Mouse (Mus musculus): ENCODE data around the gene Shank2.

The Shank2 gene

GRCm38 (mm10) chr7:144229421-144229820 is 227.7 kb downstream of the Shank2 start:
- DNase-seq (ENCODE audit: low spot score) = no peak

- DNase-seq (ENCODE audit: low spot score) = no peak
Measured at GRCm38 (mm10) chr7:144232132-144232706, 230.5 kb downstream of the Shank2 start.

- DNase-seq (ENCODE audit: low spot score) = no peak
Measured at GRCm38 (mm10) chr7:144233479-144233878, 231.8 kb downstream of the Shank2 start.

- no peak for DNase-seq (ENCODE audit: low spot score)
Measured at GRCm38 (mm10) chr7:144234783-144235182, 233.1 kb downstream of the Shank2 start.

- no peak for DNase-seq (ENCODE audit: low spot score)
Measured at GRCm38 (mm10) chr7:144235523-144235922, 233.8 kb downstream of the Shank2 start.

GRCm38 (mm10) chr7:144236802-144237201 is 235.1 kb downstream of the Shank2 start:
- no peak for DNase-seq (ENCODE audit: low spot score)

GRCm38 (mm10) chr7:144238409-144238808 is 236.7 kb downstream of the Shank2 start:
- DNase-seq (ENCODE audit: low spot score) = no peak

GRCm38 (mm10) chr7:144238992-144239391 is 237.3 kb downstream of the Shank2 start:
- DNase-seq (ENCODE audit: low spot score) = no peak

- no peak for DNase-seq (ENCODE audit: low spot score)
Measured at GRCm38 (mm10) chr7:144239571-144240370, 238.0 kb downstream of the Shank2 start.

GRCm38 (mm10) chr7:144240736-144241343 is 239.1 kb downstream of the Shank2 start:
- DNase-seq (ENCODE audit: low spot score) = no peak

GRCm38 (mm10) chr7:144244203-144244602 is 242.5 kb downstream of the Shank2 start:
- DNase-seq (ENCODE audit: low spot score) = no peak

- DNase-seq (ENCODE audit: low spot score) = no peak
Measured at GRCm38 (mm10) chr7:144246271-144246670, 244.5 kb downstream of the Shank2 start.

- no peak for DNase-seq (ENCODE audit: low spot score)
Measured at GRCm38 (mm10) chr7:144248686-144249422, 247.1 kb downstream of the Shank2 start.

- no peak for DNase-seq (ENCODE audit: low spot score)
Measured at GRCm38 (mm10) chr7:144250791-144251190, 249.1 kb downstream of the Shank2 start.

- DNase-seq (ENCODE audit: low spot score) = no peak
Measured at GRCm38 (mm10) chr7:144251250-144251649, 249.5 kb downstream of the Shank2 start.

- DNase-seq (ENCODE audit: low spot score) = no peak
Measured at GRCm38 (mm10) chr7:144254674-144255246, 253.0 kb downstream of the Shank2 start.

GRCm38 (mm10) chr7:144257821-144258220 is 256.1 kb downstream of the Shank2 start:
- no peak for DNase-seq (ENCODE audit: low spot score)

GRCm38 (mm10) chr7:144258332-144258731 is 256.6 kb downstream of the Shank2 start:
- DNase-seq (ENCODE audit: low spot score) = no peak

- no peak for DNase-seq (ENCODE audit: low spot score)
Measured at GRCm38 (mm10) chr7:144262666-144263065, 260.9 kb downstream of the Shank2 start.

GRCm38 (mm10) chr7:144266745-144267144 is 265.0 kb downstream of the Shank2 start:
- no peak for DNase-seq (ENCODE audit: low spot score)

- DNase-seq (ENCODE audit: low spot score) = no peak
Measured at GRCm38 (mm10) chr7:144268329-144268728, 266.6 kb downstream of the Shank2 start.

GRCm38 (mm10) chr7:144268778-144269177 is 267.1 kb downstream of the Shank2 start:
- no peak for DNase-seq (ENCODE audit: low spot score)

All from ovary, postnatal 10 days (tissue).